Mouse (Mus musculus) neural tube, embryonic 15.5 days (tissue): Measurements from ENCODE around the gene Stard3. TPM values are rescaled to one million over a fixed set of nuclear protein-coding genes. Genes with fewer than 3 reads are reported as not detected.

Experiments used
- ATAC-seq: fragments of 200-750 bp; cut with Nextera tagmentation; 2 replicates; pipeline ENCODE4 v1.8.0; 2017; ENCODE audit warnings: mild to moderate bottlenecking, moderate TSS enrichment, moderate library complexity; ENCODE audit not compliant: low FRiP score
- H3K27ac ChIP-seq: fragments of 300-500 bp; sonication (generic); replicated peaks from 2 replicates; pipeline ENCODE4 v1.5.1; 2015; ENCODE audit warnings: mild to moderate bottlenecking, inconsistent platforms
- H3K27me3 ChIP-seq: fragments of 300-500 bp; sonication (generic); replicated peaks from 2 replicates; pipeline ENCODE4 v1.6.1; 2015; ENCODE audit warnings: inconsistent platforms
- H3K36me3 ChIP-seq: fragments of 300-500 bp; sonication (generic); 2 replicates; pipeline ENCODE4 v1.6.1; 2015; ENCODE audit warnings: inconsistent platforms
- H3K4me1 ChIP-seq: fragments of 300-500 bp; sonication (generic); 2 replicates; pipeline ENCODE4 v1.6.1; 2015; ENCODE audit warnings: inconsistent platforms
- H3K4me2 ChIP-seq: fragments of 300-500 bp; sonication (generic); 2 replicates; pipeline ENCODE4 v1.6.1; 2015; ENCODE audit warnings: inconsistent platforms, mild to moderate bottlenecking, moderate library complexity
- H3K4me3 ChIP-seq: fragments of 300-500 bp; sonication (generic); replicated peaks from 2 replicates; pipeline ENCODE4 v1.5.1; 2015; ENCODE audit warnings: mild to moderate bottlenecking, inconsistent platforms
- H3K9ac ChIP-seq: fragments of 300-500 bp; sonication (generic); replicated peaks from 2 replicates; pipeline ENCODE4 v1.6.1; 2015; ENCODE audit warnings: mild to moderate bottlenecking, inconsistent platforms
- H3K9me3 ChIP-seq: fragments of 300-500 bp; sonication (generic); replicated peaks from 2 replicates; pipeline ENCODE4 v1.6.1; 2016; ENCODE audit warnings: inconsistent platforms
- WGBS: fragments of 180-500 bp; shearing (Covaris S2); methylation state at CpG from one replicate; pipeline ENCODE4 v1.1.7; 2015; ENCODE audit warnings: mixed read lengths; 5-methylcytosine and 5-hydroxymethylcytosine counted together
- polyA plus RNA-seq: library from polyadenylated mRNA; unstranded; fragments of >200 nt; fragmentation: Nextera tagmentation; extraction: Ambion mirVana; gene quantifications from 2 replicates; pipeline ENCODE4 v1.2.1, GENCODE M21; 2015

Gene Stard3
- polyA plus RNA-seq, 1 experiment from 2014 or later: 31.6 TPM

DNA sequence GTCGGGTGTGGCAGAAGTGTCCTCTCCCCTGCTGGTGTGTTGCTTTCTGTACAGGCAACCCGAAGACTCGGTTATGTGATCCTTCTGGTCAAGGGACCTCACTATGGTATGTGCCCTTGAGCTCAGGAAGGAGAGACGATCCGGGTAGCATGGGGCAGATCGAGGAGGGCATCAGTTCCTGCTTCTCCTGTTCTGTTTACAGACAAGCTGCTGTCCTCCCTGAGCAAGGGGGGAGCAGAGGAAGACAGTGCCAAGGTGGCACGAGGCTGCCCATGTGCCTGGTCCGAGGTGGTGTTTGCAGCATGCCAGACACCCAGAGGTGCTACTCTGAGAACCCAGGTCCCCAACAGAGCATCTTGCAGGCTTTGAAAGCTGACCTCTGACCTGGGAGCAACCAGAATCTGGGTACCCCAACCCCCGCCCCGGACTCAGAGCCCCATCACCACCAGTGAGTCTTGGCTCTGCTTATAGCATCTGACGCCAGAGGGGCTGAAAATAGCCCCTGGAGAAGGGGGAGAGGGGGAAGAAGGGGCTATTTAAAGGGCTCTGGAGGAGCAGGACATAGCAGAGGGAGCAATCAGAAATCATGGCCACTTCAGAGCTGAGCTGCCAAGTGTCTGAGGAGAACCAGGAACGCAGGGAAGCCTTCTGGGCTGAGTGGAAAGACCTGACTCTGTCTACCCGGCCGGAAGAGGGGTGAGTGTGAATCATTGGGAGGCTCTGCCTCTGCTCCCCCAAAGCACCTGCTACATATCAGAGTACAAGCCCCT, 25.3 kb downstream of the Stard3 start, which contains the start of gene Tcap:
Gene Tcap, plus strand, starts transcription at position 551 of the 770 bp plus-strand sequence.
- peaks cover 21% of the 10 kb centered on the region for H3K36me3 ChIP-seq

DNA sequence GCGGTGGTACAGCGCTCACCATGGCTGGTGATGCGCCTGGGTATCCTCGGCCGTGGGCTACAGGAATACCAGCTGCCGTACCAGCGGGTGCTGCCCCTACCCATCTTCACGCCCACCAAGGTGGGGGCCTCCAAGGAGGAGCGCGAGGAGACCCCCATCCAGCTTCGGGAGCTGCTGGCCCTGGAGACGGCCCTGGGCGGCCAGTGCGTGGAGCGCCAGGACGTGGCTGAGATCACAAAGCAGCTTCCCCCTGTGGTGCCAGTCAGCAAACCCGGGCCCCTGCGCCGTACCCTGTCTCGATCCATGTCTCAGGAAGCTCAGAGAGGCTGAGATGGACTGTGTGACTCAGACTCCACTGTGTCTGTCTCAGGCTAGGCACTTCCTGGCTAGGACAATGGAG, 26.0 kb downstream of the Stard3 start:
- peaks cover 9% of the 10 kb centered on the region; the same call in 1 of the 2 replicates for H3K4me1 ChIP-seq
- H3K4me3 ChIP-seq: no peak overlapping the region
- H3K27ac ChIP-seq: no peak overlapping the region
- no peak overlapping the region for H3K9ac ChIP-seq
- H3K27me3 ChIP-seq: peaks cover 46% of the 10 kb centered on the region
- WGBS: 73% methylated on average over 20 of the region's 20 CpGs
- ATAC-seq: no peak
- no peaks in the 10 kb centered on the region for H3K9me3 ChIP-seq
- H3K4me2 ChIP-seq: no peak overlapping the region
- peaks cover 14% of the 10 kb centered on the region for H3K36me3 ChIP-seq

More for the DNA sequence above, 25.3 kb downstream of the Stard3 start, which contains the start of gene Tcap:
- no peaks in the 10 kb centered on the region for H3K9me3 ChIP-seq
- peaks cover 9% of the 10 kb centered on the region; the same call in 1 of the 2 replicates for H3K4me1 ChIP-seq
- H3K27me3 ChIP-seq: peaks cover 39% of the 10 kb centered on the region
- ATAC-seq: no peak
- 65% methylated on average over 14 of the region's 14 CpGs for WGBS
- H3K4me2 ChIP-seq: no peak within 1 kb of the TSS
- no peak within 1 kb of the TSS for H3K27ac ChIP-seq
- H3K4me3 ChIP-seq: no peak within 1 kb of the TSS
- H3K9ac ChIP-seq: no peak within 1 kb of the TSS

DNA sequence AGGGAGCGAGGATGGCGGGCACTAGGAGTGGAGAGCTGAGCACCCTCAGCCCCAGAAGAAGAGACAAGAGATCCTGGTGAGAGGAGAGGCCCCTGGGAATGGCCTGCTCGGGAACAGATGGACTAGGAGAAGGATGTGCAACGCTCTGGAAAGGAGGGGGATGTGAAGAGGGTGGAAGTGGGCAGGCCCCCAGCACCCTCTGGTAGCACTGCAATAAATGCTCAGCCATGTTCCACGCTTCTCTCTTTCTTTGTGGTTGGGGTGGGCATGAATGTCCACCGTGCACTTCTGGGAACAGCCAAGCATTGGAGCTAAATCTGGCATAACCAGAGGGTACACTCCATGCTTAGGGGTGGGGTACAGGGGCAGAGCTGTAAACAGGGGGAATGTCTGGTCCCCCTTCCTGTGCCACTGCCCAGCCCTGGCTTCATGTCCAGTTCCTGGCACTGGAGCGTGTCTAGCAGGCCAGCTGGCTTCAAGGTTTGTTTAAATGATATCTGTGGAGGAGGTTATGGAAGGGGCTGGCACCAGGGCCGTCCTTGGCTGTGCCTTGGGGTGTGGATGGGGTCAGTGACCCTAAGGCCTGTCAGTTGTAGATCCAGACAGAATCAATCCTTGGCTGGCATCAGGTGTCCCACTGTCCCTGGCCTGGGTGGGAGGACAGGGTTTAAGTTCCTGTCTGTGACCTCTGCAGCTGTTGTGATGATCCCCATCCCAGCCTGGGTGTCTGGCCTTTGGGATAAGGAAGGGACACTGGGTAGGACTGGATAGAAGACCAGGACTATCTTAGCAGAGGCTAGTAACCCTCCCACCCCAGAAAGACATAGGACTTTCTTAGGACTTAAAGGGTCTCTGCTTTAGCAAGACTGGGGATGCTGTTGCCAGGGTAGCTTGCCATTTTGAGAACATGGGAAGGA, 26.8 kb downstream of the Stard3 start:
- Histone ChIP-seq H3K27ac (no peak overlapping the region), H3K9ac (no peak overlapping the region), H3K4me1 (peaks cover 9% of the 10 kb centered on the region; the same call in 1 of the 2 replicates), H3K4me3 (no peak overlapping the region), H3K27me3 (peaks cover 48% of the 10 kb centered on the region), H3K4me2 (no peak overlapping the region), H3K9me3 (no peaks in the 10 kb centered on the region), H3K36me3 (peaks cover 7% of the 10 kb centered on the region)
- no peak for ATAC-seq
- 66% methylated on average over 8 of the region's 8 CpGs for WGBS

DNA sequence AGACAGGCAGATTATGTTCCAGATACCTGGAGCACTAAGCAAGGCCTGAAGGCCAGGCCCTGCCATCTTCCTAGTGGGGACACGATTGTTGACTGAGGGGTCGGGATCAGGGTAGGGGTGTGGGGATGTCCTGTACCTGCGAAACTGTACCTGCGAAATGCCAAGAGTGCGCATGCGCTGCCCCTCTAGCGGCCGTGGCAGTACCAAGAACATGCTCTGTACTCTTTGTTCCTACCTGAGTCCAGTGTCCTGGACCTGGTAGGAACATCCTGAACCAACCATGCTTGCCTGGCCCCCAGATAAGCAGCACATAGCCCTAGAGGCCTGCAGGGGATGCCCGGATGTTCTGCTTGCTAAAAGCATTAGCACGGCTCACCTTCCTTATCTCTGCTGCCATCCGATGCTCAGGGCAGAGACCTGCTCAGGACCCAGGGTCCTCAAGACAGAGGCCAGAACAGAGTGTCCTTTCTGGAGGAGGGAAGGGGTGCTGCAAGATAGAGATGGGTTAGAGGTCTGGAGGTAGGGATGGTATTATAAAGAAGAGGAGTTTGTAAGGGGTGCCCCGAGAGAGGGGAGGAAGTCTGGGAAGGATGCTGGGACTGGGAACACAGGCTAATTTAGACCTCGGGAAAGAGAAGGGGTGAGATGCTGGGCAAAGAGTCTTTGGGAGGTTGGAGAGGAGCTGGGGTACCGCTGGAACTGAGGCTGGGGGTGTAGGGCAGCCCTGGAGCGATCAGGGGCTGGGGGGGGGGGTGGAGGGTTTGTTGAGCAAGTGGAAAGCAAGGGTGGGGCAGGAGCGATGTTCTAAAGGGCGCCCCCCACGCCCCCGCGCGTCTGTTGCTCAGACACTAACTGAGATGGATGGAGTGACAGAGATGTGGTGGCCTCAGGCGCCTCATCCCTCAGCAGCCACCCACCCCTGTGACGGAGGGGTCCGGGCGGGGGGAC, 27.7 kb downstream of the Stard3 start, which contains the start of gene Pnmt:
Gene Pnmt, plus strand, starts transcription at position 813 of the 948 bp plus-strand sequence.
- Histone ChIP-seq H3K4me2 (peak within 1 kb of the TSS; percentile 35), H3K36me3 (no peaks in the 10 kb centered on the region), H3K9ac (no peak within 1 kb of the TSS; the same call in 1 of the 2 replicates), H3K27me3 (peaks cover 57% of the 10 kb centered on the region), H3K4me1 (peaks cover 9% of the 10 kb centered on the region; the same call in 1 of the 2 replicates), H3K27ac (no peak within 1 kb of the TSS), H3K9me3 (no peaks in the 10 kb centered on the region), H3K4me3 (no peak within 1 kb of the TSS)
- no peak for ATAC-seq
- WGBS: 61% methylated on average over 25 of the region's 25 CpGs

DNA sequence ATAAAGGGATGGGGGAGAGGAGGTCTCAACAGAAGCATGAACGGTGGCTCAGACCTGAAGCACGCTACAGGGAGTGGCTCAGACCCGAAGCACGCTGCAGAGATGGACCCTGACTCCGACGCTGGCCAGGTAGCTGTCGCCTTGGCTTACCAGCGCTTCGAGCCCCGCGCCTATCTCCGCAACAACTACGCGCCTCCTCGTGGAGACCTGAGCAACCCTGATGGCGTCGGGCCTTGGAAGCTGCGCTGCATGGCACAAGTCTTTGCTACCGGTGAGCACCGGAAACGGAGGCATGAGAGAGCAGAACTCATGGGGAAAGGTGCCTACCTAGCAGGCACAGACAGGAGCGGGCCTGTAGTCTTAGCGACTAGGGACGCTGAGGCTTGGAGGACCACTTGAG, 28.4 kb downstream of the Stard3 start:
- no peaks in the 10 kb centered on the region for H3K36me3 ChIP-seq
- H3K4me2 ChIP-seq: peak overlapping the region; percentile 35
- no peak overlapping the region; the same call in 1 of the 2 replicates for H3K9ac ChIP-seq
- WGBS: 18% methylated on average over 24 of the region's 24 CpGs
- H3K9me3 ChIP-seq: no peaks in the 10 kb centered on the region
- peaks cover 9% of the 10 kb centered on the region; the same call in 1 of the 2 replicates for H3K4me1 ChIP-seq
- H3K4me3 ChIP-seq: no peak overlapping the region
- H3K27me3 ChIP-seq: peaks cover 62% of the 10 kb centered on the region
- H3K27ac ChIP-seq: no peak overlapping the region
- ATAC-seq: no peak

DNA sequence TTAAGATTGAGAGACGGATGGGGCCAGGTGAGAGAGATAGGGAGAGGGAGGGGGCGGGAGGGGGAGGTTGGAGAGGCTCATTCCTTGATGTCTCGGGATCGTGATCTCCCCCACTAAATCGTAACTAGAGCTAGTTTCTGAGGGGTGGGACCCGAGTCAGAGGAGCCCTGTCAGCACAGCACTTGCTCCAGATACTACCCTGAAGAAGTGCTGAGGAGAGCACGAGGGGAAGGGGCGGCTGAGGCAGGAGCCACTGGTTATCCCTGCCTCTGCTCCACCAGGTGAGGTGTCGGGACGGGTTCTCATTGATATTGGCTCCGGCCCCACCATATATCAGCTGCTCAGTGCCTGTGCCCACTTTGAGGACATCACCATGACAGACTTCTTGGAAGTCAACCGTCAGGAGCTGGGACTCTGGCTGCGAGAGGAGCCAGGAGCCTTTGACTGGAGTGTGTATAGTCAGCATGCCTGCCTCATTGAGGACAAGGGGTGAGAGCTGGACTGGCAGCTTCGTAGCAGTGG, 28.9 kb downstream of the Stard3 start:
- H3K4me2 ChIP-seq: peak overlapping the region; percentile 35; the same call in 1 of the 2 replicates
- H3K36me3 ChIP-seq: no peaks in the 10 kb centered on the region
- H3K9me3 ChIP-seq: no peaks in the 10 kb centered on the region
- no peak overlapping the region; the same call in 1 of the 2 replicates for H3K9ac ChIP-seq
- H3K27me3 ChIP-seq: peaks cover 67% of the 10 kb centered on the region
- no peak for ATAC-seq
- H3K27ac ChIP-seq: no peak overlapping the region
- H3K4me3 ChIP-seq: no peak overlapping the region
- 58% methylated on average over 14 of the region's 14 CpGs for WGBS
- peaks cover 9% of the 10 kb centered on the region; the same call in 1 of the 2 replicates for H3K4me1 ChIP-seq

DNA sequence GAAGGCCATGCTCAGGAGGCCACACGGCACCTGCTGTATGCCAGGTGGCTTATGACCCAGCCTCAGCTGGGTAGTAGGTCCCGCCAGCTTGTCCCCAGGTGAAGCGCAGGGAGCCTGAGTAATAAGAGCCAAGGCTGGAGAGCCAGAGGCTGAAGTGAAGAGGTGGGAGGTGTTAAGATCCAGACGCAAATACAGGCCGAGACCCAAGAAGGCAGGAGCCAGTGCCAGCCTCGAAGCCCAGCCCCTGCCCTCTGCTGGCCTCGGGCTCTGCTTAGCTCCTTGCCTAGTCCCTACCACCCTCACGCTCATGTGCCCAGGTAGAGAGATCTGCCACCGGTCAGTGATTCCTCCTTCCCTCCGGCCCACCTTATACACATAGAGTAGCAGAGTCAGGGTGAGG, 30.1 kb downstream of the Stard3 start:
- ATAC-seq: no peak
- WGBS: 87% methylated on average over 10 of the region's 10 CpGs
- no peaks in the 10 kb centered on the region for H3K36me3 ChIP-seq
- peaks cover 9% of the 10 kb centered on the region; the same call in 1 of the 2 replicates for H3K4me1 ChIP-seq
- H3K4me3 ChIP-seq: no peak overlapping the region
- H3K9me3 ChIP-seq: no peaks in the 10 kb centered on the region
- peaks cover 71% of the 10 kb centered on the region for H3K27me3 ChIP-seq
- H3K27ac ChIP-seq: no peak overlapping the region
- no peak overlapping the region for H3K9ac ChIP-seq
- no peak overlapping the region for H3K4me2 ChIP-seq

DNA sequence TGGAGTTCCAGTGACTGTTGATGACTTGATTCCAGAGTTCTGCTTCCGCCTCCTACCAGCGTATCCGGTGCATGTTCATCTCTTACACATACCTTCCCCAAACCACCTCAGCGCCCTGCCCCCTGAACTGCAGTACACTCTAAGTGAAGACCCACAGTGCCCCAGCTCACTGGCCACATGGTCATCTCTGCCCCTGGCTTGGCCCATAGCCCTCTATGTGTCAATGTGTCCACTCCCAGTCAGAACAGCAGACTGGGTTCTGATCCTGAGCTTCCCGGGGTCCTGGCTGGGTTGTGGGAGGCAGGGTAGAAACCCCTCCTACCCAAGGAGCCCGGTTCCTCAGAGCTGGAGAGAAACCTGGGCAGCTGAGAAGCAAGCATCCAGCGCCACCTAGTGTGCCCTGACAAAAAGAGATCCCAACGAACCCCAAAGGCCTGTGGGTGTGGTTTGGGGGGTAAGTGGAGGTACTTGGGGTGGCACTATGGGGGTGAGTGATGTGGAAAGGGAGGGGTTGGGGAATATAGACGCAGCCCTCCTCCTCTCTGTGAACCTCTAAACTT, 31.1 kb downstream of the Stard3 start:
- Histone ChIP-seq H3K4me3 (no peak overlapping the region), H3K9me3 (no peaks in the 10 kb centered on the region), H3K9ac (no peak overlapping the region), H3K27ac (no peak overlapping the region), H3K4me1 (peaks cover 13% of the 10 kb centered on the region; the same call in 1 of the 2 replicates), H3K36me3 (no peaks in the 10 kb centered on the region), H3K27me3 (peaks cover 71% of the 10 kb centered on the region), H3K4me2 (no peak overlapping the region)
- WGBS: 27% methylated on average over 9 of the region's 9 CpGs
- ATAC-seq: no peak

DNA sequence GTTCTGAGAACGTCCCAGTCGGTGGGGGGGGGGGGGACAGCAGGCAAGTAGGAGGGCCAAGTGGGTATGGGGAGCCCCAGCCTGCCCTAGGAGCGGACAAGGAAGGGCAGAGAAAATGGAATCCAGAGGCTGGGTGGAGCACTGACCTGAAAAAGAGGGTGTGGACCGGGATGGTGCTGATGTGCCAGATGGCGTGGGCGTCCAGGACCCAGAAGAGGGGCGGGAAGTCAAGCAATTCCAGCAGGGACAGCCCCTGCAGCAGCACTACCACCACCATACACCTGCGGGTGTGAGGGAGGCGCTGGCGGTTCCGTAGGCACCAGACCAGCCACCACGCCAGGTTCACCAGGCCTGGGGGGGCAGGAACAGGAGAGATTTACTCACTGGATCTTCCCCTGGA, 32.0 kb downstream of the Stard3 start:
- H3K9ac ChIP-seq: no peak overlapping the region
- peaks cover 64% of the 10 kb centered on the region for H3K27me3 ChIP-seq
- H3K36me3 ChIP-seq: no peaks in the 10 kb centered on the region
- H3K4me3 ChIP-seq: no peak overlapping the region
- no peak overlapping the region for H3K27ac ChIP-seq
- no peak for ATAC-seq
- 79% methylated on average over 12 of the region's 12 CpGs for WGBS
- H3K4me2 ChIP-seq: no peak overlapping the region
- H3K9me3 ChIP-seq: no peaks in the 10 kb centered on the region
- peaks cover 13% of the 10 kb centered on the region; the same call in 1 of the 2 replicates for H3K4me1 ChIP-seq

DNA sequence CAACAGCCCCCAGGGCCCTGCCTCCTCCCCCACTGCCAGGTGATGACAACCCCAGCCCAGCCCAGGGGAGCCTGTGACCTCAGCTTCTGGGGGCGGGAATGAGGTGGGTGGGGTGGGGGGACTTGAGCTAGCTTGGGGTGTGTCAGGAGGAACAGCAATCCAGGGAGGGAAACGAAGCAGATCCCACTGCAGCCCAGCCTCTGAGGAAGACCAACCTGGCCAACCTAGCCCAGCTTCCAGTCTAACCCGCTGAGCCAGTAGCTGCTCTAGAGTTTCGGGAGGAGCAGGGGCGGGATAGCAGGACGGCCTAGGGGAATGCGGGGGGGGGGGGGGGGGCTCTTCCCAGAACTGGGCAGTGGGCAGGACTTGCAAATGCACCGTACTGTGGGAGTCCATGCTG, 33.9 kb downstream of the Stard3 start:
- H3K9me3 ChIP-seq: no peaks in the 10 kb centered on the region
- H3K4me1 ChIP-seq: 0 out of 2 replicates have a peak, but pooled peaks cover 7% of the 10 kb centered on the region
- ATAC-seq: no peak
- H3K9ac ChIP-seq: no peak overlapping the region
- H3K36me3 ChIP-seq: no peaks in the 10 kb centered on the region
- no peak overlapping the region for H3K27ac ChIP-seq
- H3K4me3 ChIP-seq: no peak overlapping the region
- 27% methylated on average over 8 of the region's 8 CpGs for WGBS
- no peak overlapping the region for H3K4me2 ChIP-seq
- H3K27me3 ChIP-seq: peaks cover 46% of the 10 kb centered on the region
